Comparison of ENCODE assay signal across 8 mouse cellular contexts in the genomic region with DNA sequence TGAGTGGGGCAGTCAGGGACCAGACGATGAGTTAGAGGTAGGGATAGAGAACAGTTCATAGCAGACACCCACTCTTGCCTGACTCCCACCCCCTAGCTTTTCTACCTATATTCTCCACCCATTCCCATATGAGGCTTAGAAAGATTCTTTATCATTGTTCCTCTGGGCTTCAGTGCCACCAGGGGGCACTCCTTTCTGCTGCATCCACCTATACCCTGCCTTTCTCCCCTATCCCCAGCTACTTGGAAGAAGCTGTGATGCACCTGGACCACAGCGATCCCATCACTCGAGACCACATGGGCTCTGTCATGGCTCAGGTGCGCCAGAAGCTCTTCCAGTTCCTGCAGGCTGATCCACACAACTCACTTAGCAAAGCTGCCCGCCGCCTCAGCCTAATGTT. TPM values are rescaled to one million over a fixed set of nuclear protein-coding genes. Genes with fewer than 3 reads are reported as not detected.
DNase-seq lines count a peak whose midpoint lies in the region; ATAC-seq and TF ChIP-seq lines count a peak whose summit lies in the region.

No protein-coding gene starts in this region.

- TF ChIP-seq CTCF in brain, embryonic 14.5 days (IDR thresholded peaks at IDR 0.05; ENCODE audit: borderline replicate concordance, extremely low read depth, insufficient read depth, insufficient read length) = peak; percentile 47; the same call in 1 of the 2 replicates
- peak; percentile 47; the same call in 1 of the 2 replicates for TF ChIP-seq CTCF in small intestine, adult 2 months (IDR thresholded peaks at IDR 0.05; ENCODE audit: extremely low read depth, insufficient read length, insufficient replicate concordance, low read depth, low read length)

- DNase-seq in heart, adult 18-20 months = no peak
- peak; percentile 46 to 54 for DNase-seq in right cerebral cortex, postnatal 10 days (ENCODE audit: low spot score in 2 of 2)
- DNase-seq in right cerebral cortex, postnatal 14 days = no peak
- DNase-seq in brain, embryonic 14.5 days (ENCODE audit: low read depth) = peak; percentile 50
- DNase-seq in heart, embryonic 10.5 days (ENCODE audit: low spot score) = no peak
- no peak for DNase-seq in gastrocnemius, adult 18-20 months (ENCODE audit: low spot score)

- 0 out of 2 replicates have a peak, but pooled peaks cover 2% of the 10 kb centered on the region for H3K4me1 ChIP-seq in heart, embryonic 16.5 days (ENCODE audit: control insufficient read depth, insufficient read depth, low read length)
- H3K4me1 ChIP-seq in small intestine, adult 2 months (ENCODE audit: control insufficient read depth, insufficient read depth, insufficient read length, low read length) = no peaks in the 10 kb centered on the region
- peaks cover 11% of the 10 kb centered on the region; the same call in 1 of the 2 replicates for H3K4me1 ChIP-seq in heart, embryonic 10.5 days

- WGBS in heart, embryonic 16.5 days = 85% methylated on average over 6 of the region's 6 CpGs
- WGBS in small intestine, adult 2 months = 86% methylated on average over 6 of the region's 6 CpGs
- whole genome bisulfite sequencing in heart, embryonic 10.5 days = 86% methylated on average over 6 of the region's 6 CpGs

- peaks cover 34% of the 10 kb centered on the region for H3K36me3 ChIP-seq in heart, embryonic 16.5 days (ENCODE audit: control insufficient read depth, insufficient read depth)
- peaks cover 45% of the 10 kb centered on the region for H3K36me3 ChIP-seq in small intestine, adult 2 months (ENCODE audit: control insufficient read depth, insufficient read depth, low read length)
- H3K36me3 ChIP-seq in heart, embryonic 10.5 days = peaks cover 62% of the 10 kb centered on the region

- H3K9ac ChIP-seq in heart, embryonic 16.5 days (ENCODE audit: low read length) = no peak overlapping the region

- no peak overlapping the region for H3K4me2 ChIP-seq in heart, embryonic 16.5 days (ENCODE audit: low read depth, low read length)

- no peak overlapping the region for H3K4me3 ChIP-seq in heart, embryonic 16.5 days (ENCODE audit: low read length)
- no peak overlapping the region for H3K4me3 ChIP-seq in small intestine, adult 2 months (ENCODE audit: low read depth, low read length)
- no peak overlapping the region for H3K4me3 ChIP-seq in heart, embryonic 10.5 days

- 0 out of 2 replicates have a peak, but pooled peaks have one; percentile 10 for ATAC-seq in heart, embryonic 16.5 days (replicated peaks; ENCODE audit: extremely low read depth, insufficient read depth, low FRiP score)

- H3K27me3 ChIP-seq in heart, embryonic 16.5 days (ENCODE audit: control insufficient read depth, insufficient read depth, low read length) = no peaks in the 10 kb centered on the region
- no peaks in the 10 kb centered on the region for H3K27me3 ChIP-seq in small intestine, adult 2 months (ENCODE audit: control insufficient read depth, insufficient read depth, low read length)
- H3K27me3 ChIP-seq in heart, embryonic 10.5 days (ENCODE audit: insufficient read depth, poor library complexity, severe bottlenecking) = no peaks in the 10 kb centered on the region

- H3K27ac ChIP-seq in heart, embryonic 16.5 days (ENCODE audit: low read length) = no peak overlapping the region
- H3K27ac ChIP-seq in small intestine, adult 2 months (ENCODE audit: insufficient read depth, low read depth, low read length) = no peak overlapping the region
- H3K27ac ChIP-seq in heart, embryonic 10.5 days = no peak overlapping the region

- TF ChIP-seq POLR2A in brain, embryonic 14.5 days (IDR thresholded peaks at IDR 0.05; ENCODE audit: borderline replicate concordance, extremely low read depth, insufficient read depth, insufficient read length, poor library complexity, severe bottlenecking) = no peak
- TF ChIP-seq POLR2A in small intestine, adult 2 months (IDR thresholded peaks at IDR 0.05; ENCODE audit: low read depth, low read length) = no peak

- H3K9me3 ChIP-seq in heart, embryonic 16.5 days (replicated peaks; ENCODE audit: control insufficient read depth, low read length) = no peaks in the 10 kb centered on the region
- no peaks in the 10 kb centered on the region for H3K9me3 ChIP-seq in heart, embryonic 10.5 days

RNA-seq across cellular contexts. Expression of a gene that starts 0.9 kb away (rescaled TPM):
- polyA plus RNA-seq in heart, embryonic 16.5 days (2015; fragmentation: Nextera tagmentation; extraction: Ambion mirVana) = 0.69 and 0.89 TPM in 2 replicates
- 1 to 10 TPM in 1 of 2 experiments, under 1 TPM in 1; 0.77 to 1.0 TPM for total RNA-seq in heart, adult 18-20 months (2021)
- polyA plus RNA-seq in brain, embryonic 14.5 days (2012; rRNA removed) = 0.90 and 1.6 TPM in 2 replicates
- 0.74 and 3.9 TPM in 2 replicates for polyA plus RNA-seq in small intestine, adult 2 months (2012; rRNA removed)
- polyA plus RNA-seq in heart, embryonic 10.5 days (2016; fragmentation: Nextera tagmentation; extraction: Ambion mirVana) = 0.43 and 0.46 TPM in 2 replicates
- under 1 TPM in 1 of 2 experiments, not detected in 1; 0.76 TPM for total RNA-seq in gastrocnemius, adult 18-20 months (2021)

RNA-seq across cellular contexts. Expression of a gene that starts 7.8 kb away (rescaled TPM):
- polyA plus RNA-seq in heart, embryonic 16.5 days (2015; fragmentation: Nextera tagmentation; extraction: Ambion mirVana) = 22.8 and 25.1 TPM in 2 replicates
- total RNA-seq in heart, adult 18-20 months (2021) = 10 to 100 TPM; 15.6 to 18.1 TPM
- 23.6 and 26.8 TPM in 2 replicates for polyA plus RNA-seq in brain, embryonic 14.5 days (2012; rRNA removed)
- polyA plus RNA-seq in small intestine, adult 2 months (2012; rRNA removed) = 10.2 and 20.2 TPM in 2 replicates
- 30.3 and 30.4 TPM in 2 replicates for polyA plus RNA-seq in heart, embryonic 10.5 days (2016; fragmentation: Nextera tagmentation; extraction: Ambion mirVana)
- 10 to 100 TPM; 13.5 to 13.6 TPM for total RNA-seq in gastrocnemius, adult 18-20 months (2021)

RNA-seq across cellular contexts. Expression of a gene that starts 11.8 kb away (rescaled TPM):
- 32.6 and 33.7 TPM in 2 replicates for polyA plus RNA-seq in heart, embryonic 16.5 days (2015; fragmentation: Nextera tagmentation; extraction: Ambion mirVana)
- total RNA-seq in heart, adult 18-20 months (2021) = 10 to 100 TPM; 23.0 to 25.7 TPM
- 80.3 and 85.4 TPM in 2 replicates for polyA plus RNA-seq in brain, embryonic 14.5 days (2012; rRNA removed)
- polyA plus RNA-seq in small intestine, adult 2 months (2012; rRNA removed) = 35.3 and 55.8 TPM in 2 replicates
- 50.2 and 52.6 TPM in 2 replicates for polyA plus RNA-seq in heart, embryonic 10.5 days (2016; fragmentation: Nextera tagmentation; extraction: Ambion mirVana)
- 10 to 100 TPM; 19.7 to 20.6 TPM for total RNA-seq in gastrocnemius, adult 18-20 months (2021)

RNA-seq across cellular contexts. Expression of a gene that starts 32.1 kb away (rescaled TPM):
- polyA plus RNA-seq in heart, embryonic 16.5 days (2015; fragmentation: Nextera tagmentation; extraction: Ambion mirVana) = 132 and 194 TPM in 2 replicates
- 10 to 100 TPM; 27.0 to 43.8 TPM for total RNA-seq in heart, adult 18-20 months (2021)
- polyA plus RNA-seq in brain, embryonic 14.5 days (2012; rRNA removed) = 190 and 196 TPM in 2 replicates
- 11.5 and 15.3 TPM in 2 replicates for polyA plus RNA-seq in small intestine, adult 2 months (2012; rRNA removed)
- polyA plus RNA-seq in heart, embryonic 10.5 days (2016; fragmentation: Nextera tagmentation; extraction: Ambion mirVana) = 274 and 314 TPM in 2 replicates
- 10 to 100 TPM; 43.7 to 44.5 TPM for total RNA-seq in gastrocnemius, adult 18-20 months (2021)

RNA-seq across cellular contexts. Expression of a gene that starts 37.5 kb away (rescaled TPM):
- 49.0 and 50.9 TPM in 2 replicates for polyA plus RNA-seq in heart, embryonic 16.5 days (2015; fragmentation: Nextera tagmentation; extraction: Ambion mirVana)
- 10 to 100 TPM; 27.5 to 27.8 TPM for total RNA-seq in heart, adult 18-20 months (2021)
- polyA plus RNA-seq in brain, embryonic 14.5 days (2012; rRNA removed) = 61.3 and 78.5 TPM in 2 replicates
- 24.1 and 39.4 TPM in 2 replicates for polyA plus RNA-seq in small intestine, adult 2 months (2012; rRNA removed)
- polyA plus RNA-seq in heart, embryonic 10.5 days (2016; fragmentation: Nextera tagmentation; extraction: Ambion mirVana) = 61.6 and 74.0 TPM in 2 replicates
- 10 to 100 TPM; 21.9 to 22.0 TPM for total RNA-seq in gastrocnemius, adult 18-20 months (2021)

Comparison
In these comparisons a context has a peak if more than half of its experiments do, and no peak if none do; other contexts are left out.
1. DNase-seq: peak in right cerebral cortex, postnatal 10 days (2 of 2) and brain, embryonic 14.5 days (single experiment); none in heart, adult 18-20 months (0 of 2), right cerebral cortex, postnatal 14 days (single experiment), heart, embryonic 10.5 days (single experiment) and gastrocnemius, adult 18-20 months (single experiment).